Mouse (Mus musculus) lung, adult 2 months (tissue): ENCODE results near the gene Lrrc26.

Experiments
- CTCF ChIP-seq: fragments of 200-500 bp; IDR thresholded peaks from 2 replicates; pipeline ENCODE4 v1.5.1; 2011; ENCODE audit warnings: mild to moderate bottlenecking, low read length, control low read depth; ENCODE audit not compliant: insufficient read depth
- POLR2A ChIP-seq: fragments of 200-500 bp; IDR thresholded peaks from 2 replicates; pipeline ENCODE4 v1.6.1; 2011; ENCODE audit warnings: low read depth, mild to moderate bottlenecking, control low read depth, low read length, borderline replicate concordance; ENCODE audit errors: extremely low read depth

DNA sequence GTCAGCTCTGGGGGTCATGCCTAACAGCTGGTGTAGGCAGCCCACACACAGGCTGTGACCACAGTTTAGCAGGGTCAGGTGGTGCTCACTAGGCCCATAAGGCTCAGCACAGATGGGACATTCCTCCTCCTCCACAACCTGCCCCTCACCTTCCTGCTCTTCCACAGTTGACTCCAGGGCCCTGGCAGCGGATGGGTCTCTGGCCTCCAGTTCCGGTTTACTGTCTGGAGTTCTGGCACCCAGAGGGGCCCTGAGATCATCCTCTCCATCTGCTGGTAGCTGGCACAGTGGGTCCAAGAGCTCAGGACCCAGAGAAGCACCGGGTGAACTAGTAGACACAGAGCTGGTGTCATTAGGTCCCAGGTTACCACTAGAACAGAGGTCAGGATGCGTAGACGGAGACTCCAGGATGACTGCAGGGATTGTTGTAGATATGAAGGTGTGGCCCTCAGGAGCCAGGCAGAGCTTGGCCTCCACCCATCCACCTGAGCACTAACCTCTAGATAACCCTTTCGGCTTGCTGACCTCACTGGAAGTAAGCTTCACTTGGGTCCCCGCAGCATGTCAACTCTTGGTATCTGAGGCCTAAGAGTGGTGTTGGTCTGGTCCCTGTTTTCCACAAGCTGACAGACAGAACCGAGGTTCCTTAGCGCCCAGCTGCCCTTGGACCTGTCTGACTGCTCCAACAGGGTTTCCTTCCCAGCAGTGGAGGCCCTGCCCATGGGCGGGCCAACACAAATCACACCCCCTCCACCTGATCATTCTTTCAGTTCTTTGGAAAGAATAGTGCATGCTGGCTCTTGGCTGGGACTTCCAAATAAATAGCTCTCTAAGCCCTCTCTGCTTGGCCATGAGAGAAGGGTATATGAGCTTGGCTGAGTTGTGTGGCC is 43.3 kb upstream of the Lrrc26 start, which contains the start of gene AL732309.1:
- no peak for TF ChIP-seq CTCF
- peak; percentile 32; the same call in 1 of the 2 replicates for TF ChIP-seq POLR2A
